Mouse (Mus musculus): ENCODE data around the gene Dpy19l3. TPM values are rescaled to one million over a fixed set of nuclear protein-coding genes. Genes with fewer than 3 reads are reported as not detected.

The Dpy19l3 gene
- polyA plus RNA-seq, 1 experiment, result 10.9 TPM

GRCm38 (mm10) chr7:35708101-35708500 is 46.2 kb downstream of the Dpy19l3 start:
- no peak for TF ChIP-seq CTCF (IDR thresholded peaks at IDR 0.05; ENCODE audit: insufficient read depth, low read length)
- TF ChIP-seq POLR2A (IDR thresholded peaks at IDR 0.05; ENCODE audit: borderline replicate concordance, extremely low read depth, low read depth, low read length), result no peak
- no peak overlapping the region for H3K4me3 ChIP-seq (replicated peaks; ENCODE audit: extremely low read depth, low read depth, low read length)
- DNase-seq, result no peak
- WGBS, result 77% methylated on average over 16 of the region's 16 CpGs
- H3K4me1 ChIP-seq (ENCODE audit: control insufficient read depth, insufficient read depth, low read length), result no peaks in the 10 kb centered on the region

DNA sequence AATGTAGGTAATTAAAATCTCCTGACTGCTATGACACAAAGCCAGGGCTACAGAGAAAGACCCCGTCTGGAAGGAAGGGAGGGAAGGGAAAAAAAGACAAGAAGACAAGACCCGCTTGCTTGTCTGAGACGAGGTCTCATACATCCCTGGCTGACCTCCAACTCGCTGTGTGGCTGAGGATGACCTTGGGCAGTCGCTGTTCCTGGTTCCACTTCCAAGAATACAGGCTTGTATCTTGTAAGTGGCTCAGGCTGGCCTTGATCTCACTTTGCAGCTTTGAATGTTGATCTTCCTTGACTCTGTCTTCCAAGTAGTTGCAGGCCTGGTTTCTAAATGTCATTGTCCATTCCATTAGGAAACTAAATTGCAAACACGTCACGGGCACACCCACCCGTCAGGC is 55.2 kb downstream of the Dpy19l3 start:
- 86% methylated on average over 8 of the region's 8 CpGs for WGBS
- TF ChIP-seq CTCF (IDR thresholded peaks at IDR 0.05; ENCODE audit: insufficient read depth, low read length) (no peak), POLR2A (IDR thresholded peaks at IDR 0.05; ENCODE audit: borderline replicate concordance, extremely low read depth, low read depth, low read length) (no peak)
- DNase-seq, result no peak
- no peaks in the 10 kb centered on the region for H3K4me1 ChIP-seq (ENCODE audit: control insufficient read depth, insufficient read depth, low read length)
- H3K4me3 ChIP-seq (replicated peaks; ENCODE audit: extremely low read depth, low read depth, low read length), result no peak overlapping the region

GRCm38 (mm10) chr7:35698073-35698472 is 56.2 kb downstream of the Dpy19l3 start:
- no peak overlapping the region for H3K4me3 ChIP-seq (replicated peaks; ENCODE audit: extremely low read depth, low read depth, low read length)

GRCm38 (mm10) chr7:35692641-35693040 is 61.6 kb downstream of the Dpy19l3 start:
- TF ChIP-seq CTCF (IDR thresholded peaks at IDR 0.05; ENCODE audit: insufficient read depth, low read length) (no peak), POLR2A (IDR thresholded peaks at IDR 0.05; ENCODE audit: borderline replicate concordance, extremely low read depth, low read depth, low read length) (no peak)
- Histone ChIP-seq H3K4me3 (replicated peaks; ENCODE audit: extremely low read depth, low read depth, low read length) (no peak overlapping the region), H3K4me1 (ENCODE audit: control insufficient read depth, insufficient read depth, low read length) (no peaks in the 10 kb centered on the region)
- 89% methylated on average over 12 of the region's 12 CpGs for WGBS
- no peak for DNase-seq

More at GRCm38 (mm10) chr7:35698073-35698472, 56.2 kb downstream of the Dpy19l3 start:
- TF ChIP-seq CTCF (IDR thresholded peaks at IDR 0.05; ENCODE audit: insufficient read depth, low read length), result no peak
- TF ChIP-seq POLR2A (IDR thresholded peaks at IDR 0.05; ENCODE audit: borderline replicate concordance, extremely low read depth, low read depth, low read length), result no peak
- DNase-seq, result no peak
- H3K4me1 ChIP-seq (ENCODE audit: control insufficient read depth, insufficient read depth, low read length), result no peaks in the 10 kb centered on the region
- 100% methylated on average over 1 of the region's 1 CpGs for WGBS

DNA sequence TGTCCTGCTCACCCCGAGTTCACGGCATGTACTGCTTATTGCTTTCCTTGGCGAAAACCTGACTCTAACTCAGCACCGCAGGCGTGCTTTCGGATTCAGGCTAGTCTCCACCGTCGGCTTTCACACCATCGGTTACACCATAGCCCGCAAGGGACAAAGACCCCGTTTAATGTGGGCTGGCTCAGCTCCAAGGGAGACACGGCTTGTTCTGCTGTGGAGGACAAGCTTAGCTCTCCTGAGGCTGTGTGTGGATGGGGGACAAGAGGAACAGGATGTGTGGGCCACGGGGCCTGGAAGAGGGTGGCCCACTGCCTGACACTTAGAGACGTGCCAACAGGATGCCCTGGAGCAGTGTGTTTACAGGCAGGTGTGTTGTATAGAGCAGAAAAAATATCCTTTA is 62.1 kb downstream of the Dpy19l3 start:
- H3K4me1 ChIP-seq (ENCODE audit: control insufficient read depth, insufficient read depth, low read length), result no peaks in the 10 kb centered on the region
- TF ChIP-seq CTCF (IDR thresholded peaks at IDR 0.05; ENCODE audit: insufficient read depth, low read length), result no peak
- no peak for TF ChIP-seq POLR2A (IDR thresholded peaks at IDR 0.05; ENCODE audit: borderline replicate concordance, extremely low read depth, low read depth, low read length)
- H3K4me3 ChIP-seq (replicated peaks; ENCODE audit: extremely low read depth, low read depth, low read length), result no peak overlapping the region
- no peak for DNase-seq
- WGBS, result 82% methylated on average over 14 of the region's 14 CpGs

DNA sequence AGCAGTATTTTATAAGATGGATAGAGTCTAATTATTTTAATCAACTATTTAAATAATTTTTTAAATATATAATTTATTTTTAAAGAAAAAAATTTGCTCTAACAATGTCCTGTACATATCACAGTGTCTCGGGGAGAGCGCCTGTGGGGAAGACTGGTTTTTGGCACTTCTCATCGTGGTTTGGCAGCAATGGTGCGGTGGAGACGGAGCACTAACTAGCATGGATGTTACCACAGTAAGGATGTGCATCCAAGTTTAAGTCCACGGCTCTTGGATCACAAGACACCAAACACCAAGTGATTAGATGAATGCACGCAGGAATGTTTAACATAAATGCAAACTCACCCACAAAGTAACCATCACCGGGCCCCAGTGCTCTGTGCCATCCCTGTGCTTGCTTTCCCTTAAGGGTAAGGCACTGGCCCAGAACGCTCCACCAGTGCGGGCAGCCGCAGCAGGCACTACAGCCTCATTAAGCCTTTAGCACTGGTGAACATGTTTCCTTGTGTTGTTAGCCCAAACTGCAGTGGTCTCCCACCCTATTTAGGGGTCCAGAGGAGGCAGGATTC is 65.4 kb downstream of the Dpy19l3 start:
- Histone ChIP-seq H3K4me1 (ENCODE audit: control insufficient read depth, insufficient read depth, low read length) (no peaks in the 10 kb centered on the region; the same call in 1 of the 2 replicates), H3K4me3 (replicated peaks; ENCODE audit: extremely low read depth, low read depth, low read length) (no peak overlapping the region)
- 85% methylated on average over 11 of the region's 11 CpGs for WGBS
- no peak for DNase-seq
- no peak for TF ChIP-seq CTCF (IDR thresholded peaks at IDR 0.05; ENCODE audit: insufficient read depth, low read length)
- TF ChIP-seq POLR2A (IDR thresholded peaks at IDR 0.05; ENCODE audit: borderline replicate concordance, extremely low read depth, low read depth, low read length), result no peak

DNA sequence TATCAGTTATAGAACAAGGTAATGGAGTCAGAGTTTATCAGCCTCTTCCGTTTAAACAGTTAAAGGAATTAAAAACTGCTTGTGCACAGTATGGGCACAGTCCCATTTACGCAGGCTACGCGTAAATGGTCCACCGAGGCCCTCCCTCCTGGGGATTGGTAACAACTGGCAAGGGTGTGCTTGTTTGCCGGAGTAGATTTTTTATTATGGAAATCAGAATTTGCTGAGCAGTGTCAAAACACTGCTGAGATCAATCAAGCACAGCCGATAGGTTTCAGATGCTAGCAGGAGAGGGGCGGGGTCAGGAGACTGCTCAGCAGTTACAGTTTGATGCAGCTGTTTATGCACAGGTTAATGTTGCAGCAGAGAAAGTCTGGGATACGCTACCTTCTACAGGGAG is 66.0 kb downstream of the Dpy19l3 start:
- 75% methylated on average over 9 of the region's 9 CpGs for WGBS
- Histone ChIP-seq H3K4me3 (replicated peaks; ENCODE audit: extremely low read depth, low read depth, low read length) (no peak overlapping the region), H3K4me1 (ENCODE audit: control insufficient read depth, insufficient read depth, low read length) (no peaks in the 10 kb centered on the region; the same call in 1 of the 2 replicates)
- TF ChIP-seq POLR2A (IDR thresholded peaks at IDR 0.05; ENCODE audit: borderline replicate concordance, extremely low read depth, low read depth, low read length), result no peak
- no peak for TF ChIP-seq CTCF (IDR thresholded peaks at IDR 0.05; ENCODE audit: insufficient read depth, low read length)
- DNase-seq, result no peak

DNA sequence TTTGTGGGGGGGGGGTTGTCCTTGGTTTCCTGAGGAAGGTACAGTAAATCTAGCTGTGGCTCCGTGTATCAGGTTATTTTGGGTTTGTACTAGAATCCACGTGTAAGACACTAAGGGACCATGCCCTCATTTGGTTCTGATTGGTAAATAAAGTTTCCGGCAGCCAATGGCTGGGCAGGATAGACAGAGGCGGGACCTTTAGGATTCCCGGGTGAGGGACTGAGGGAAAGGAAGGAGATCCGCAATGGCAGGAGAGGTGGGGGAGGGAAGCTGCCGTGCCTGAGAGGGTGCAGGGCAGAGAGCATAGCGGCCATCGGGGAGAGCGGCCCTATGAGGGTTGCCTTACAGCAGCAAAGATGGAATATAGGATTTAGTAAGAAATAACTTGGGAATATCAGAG is 67.0 kb downstream of the Dpy19l3 start:
- peak; percentile 7 for DNase-seq
- 19% methylated on average over 10 of the region's 10 CpGs for WGBS
- Histone ChIP-seq H3K4me1 (ENCODE audit: control insufficient read depth, insufficient read depth, low read length) (no peaks in the 10 kb centered on the region; the same call in 1 of the 2 replicates), H3K4me3 (replicated peaks; ENCODE audit: extremely low read depth, low read depth, low read length) (no peak overlapping the region)
- no peak for TF ChIP-seq CTCF (IDR thresholded peaks at IDR 0.05; ENCODE audit: insufficient read depth, low read length)
- no peak for TF ChIP-seq POLR2A (IDR thresholded peaks at IDR 0.05; ENCODE audit: borderline replicate concordance, extremely low read depth, low read depth, low read length)

DNA sequence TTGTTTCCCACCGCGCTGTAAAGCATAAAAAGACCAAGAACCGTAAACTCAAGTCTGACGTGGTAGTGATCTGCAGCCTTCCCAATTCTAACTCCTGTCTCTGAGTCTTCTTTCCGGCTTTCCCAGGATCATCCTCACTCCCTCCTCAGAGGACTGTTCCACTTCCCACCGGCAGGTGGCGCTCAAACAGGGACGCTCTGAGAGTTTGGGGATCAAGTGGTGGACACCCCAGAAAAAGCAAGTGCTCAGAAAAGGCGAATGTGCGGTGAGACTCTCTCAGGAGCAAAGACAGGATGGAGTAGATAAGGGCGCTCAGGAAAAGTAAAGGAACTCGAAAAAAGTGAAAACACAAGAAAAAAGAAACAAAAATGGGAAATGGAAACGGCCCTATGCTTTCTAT is 67.5 kb downstream of the Dpy19l3 start:
- WGBS, result 30% methylated on average over 13 of the region's 13 CpGs
- peak; percentile 63 for DNase-seq
- H3K4me3 ChIP-seq (replicated peaks; ENCODE audit: extremely low read depth, low read depth, low read length), result no peak overlapping the region

DNA sequence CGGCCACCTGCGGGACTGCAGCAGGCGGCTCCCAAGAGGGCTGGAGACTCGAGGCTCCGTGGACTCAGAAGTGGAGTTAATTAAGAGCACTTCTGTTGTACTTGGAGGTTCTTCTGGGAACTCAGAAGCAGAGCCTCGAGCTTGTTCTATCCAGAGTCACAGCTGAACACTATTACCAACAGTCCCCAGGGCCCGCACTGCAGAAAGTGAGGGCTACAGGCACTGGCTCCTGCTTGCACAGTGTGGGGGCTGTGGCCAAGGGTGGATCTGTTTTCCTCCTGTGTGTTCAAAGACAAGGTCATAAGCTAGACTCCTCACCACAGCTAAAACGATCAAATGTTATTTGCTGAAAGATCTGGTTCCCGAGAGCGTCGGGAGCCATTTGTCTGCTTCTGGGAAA is 68.0 kb downstream of the Dpy19l3 start:
- TF ChIP-seq POLR2A (IDR thresholded peaks at IDR 0.05; ENCODE audit: borderline replicate concordance, extremely low read depth, low read depth, low read length), result no peak
- no peak for TF ChIP-seq CTCF (IDR thresholded peaks at IDR 0.05; ENCODE audit: insufficient read depth, low read length)
- Histone ChIP-seq H3K4me3 (replicated peaks; ENCODE audit: extremely low read depth, low read depth, low read length) (no peak overlapping the region), H3K4me1 (ENCODE audit: control insufficient read depth, insufficient read depth, low read length) (no peaks in the 10 kb centered on the region; the same call in 1 of the 2 replicates)
- WGBS, result 51% methylated on average over 11 of the region's 11 CpGs
- peak; percentile 16 for DNase-seq

More for the DNA sequence above, 67.5 kb downstream of the Dpy19l3 start:
- TF ChIP-seq CTCF (IDR thresholded peaks at IDR 0.05; ENCODE audit: insufficient read depth, low read length) (peak; percentile 84), POLR2A (IDR thresholded peaks at IDR 0.05; ENCODE audit: borderline replicate concordance, extremely low read depth, low read depth, low read length) (no peak)
- H3K4me1 ChIP-seq (ENCODE audit: control insufficient read depth, insufficient read depth, low read length), result no peaks in the 10 kb centered on the region; the same call in 1 of the 2 replicates
